Mouse (Mus musculus) kidney, postnatal 25 days (tissue): Measurements from ENCODE around the gene Tbcb.
"Not testable (repeated sequence)": the region's sequence is repeated elsewhere in the genome, so short reads cannot be mapped to it uniquely, and the experiment has no call there.

Source experiments
- DNase-seq, 2 experiments: peaks; one replicate each; pipeline ENCODE4 v3.0.0; 2021; ENCODE audit warnings: mixed read lengths in 2 of 2

The Tbcb gene

DNA sequence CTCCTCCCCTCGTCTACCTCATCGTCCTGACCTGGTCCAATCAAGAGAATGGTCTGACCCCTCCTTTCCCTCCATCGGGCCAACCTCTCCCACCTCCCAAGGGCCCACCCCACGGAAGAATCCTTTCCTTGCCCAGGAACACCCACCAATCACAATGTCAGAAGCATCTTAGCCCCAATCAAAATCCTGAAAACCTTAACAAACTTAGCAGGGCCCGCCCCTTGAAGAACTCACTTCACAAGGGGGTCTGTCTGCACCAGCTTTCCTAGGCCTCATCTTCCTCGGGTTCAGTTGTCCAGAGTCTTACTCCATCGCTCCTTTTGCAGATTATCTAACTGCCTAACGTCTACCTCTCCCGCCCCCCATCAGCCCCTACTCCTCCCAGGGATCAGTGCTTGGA lies 39.1 kb downstream of the Tbcb start:
- no peak for DNase-seq

GRCm38 (mm10) chr7:30192088-30192487 lies 40.0 kb downstream of the Tbcb start:
- DNase-seq = no peak

GRCm38 (mm10) chr7:30189116-30189491 lies 43.0 kb downstream of the Tbcb start:
- no peak for DNase-seq

- no peak for DNase-seq
These were observed 43.5 kb downstream of the Tbcb start for GRCm38 (mm10) chr7:30188344-30189115.

DNA sequence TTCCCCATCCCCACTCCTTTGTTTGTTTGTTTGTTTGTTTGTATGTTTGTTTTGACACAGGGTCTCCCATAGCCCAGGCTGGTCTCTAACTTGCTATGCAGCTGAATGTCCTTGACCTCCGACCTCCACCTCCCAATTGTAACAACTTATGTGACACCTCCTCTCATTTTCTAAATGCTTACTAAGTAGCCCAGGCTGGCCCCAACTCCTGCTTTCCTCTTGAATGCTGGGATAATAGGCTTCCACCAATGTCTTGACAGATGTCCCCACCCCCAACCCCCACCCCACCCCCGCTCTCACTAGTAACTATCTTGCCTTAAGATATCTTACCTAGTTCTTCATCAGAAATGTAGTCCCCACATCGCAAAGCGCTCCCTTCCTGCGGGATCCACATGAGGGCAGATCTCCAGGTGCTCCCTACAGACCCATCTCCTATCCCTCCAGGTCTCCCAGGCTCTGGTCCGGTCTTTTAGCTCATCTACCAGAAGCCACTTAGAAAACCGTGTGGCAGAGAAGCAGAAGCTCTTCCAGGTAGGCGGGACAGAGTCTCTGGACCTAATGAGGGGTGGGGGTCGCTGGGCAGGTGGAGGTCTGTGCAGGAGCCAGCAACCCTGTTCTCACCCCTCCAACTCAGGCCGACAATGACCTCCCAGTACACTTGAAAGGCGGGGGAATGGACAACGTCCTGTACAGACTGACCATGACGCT lies 47.3 kb downstream of the Tbcb start:
- DNase-seq = no peak

- peak; percentile 94 to 95 for DNase-seq
These were observed 48.2 kb downstream of the Tbcb start, which contains the start of gene Cox7a1 for GRCm38 (mm10) chr7:30183879-30184289. Gene Cox7a1, plus strand, starts transcription at chr7:30184144.

GRCm38 (mm10) chr7:30183189-30183588 lies 48.9 kb downstream of the Tbcb start:
- not testable (repeated sequence) for DNase-seq

- DNase-seq = not testable (repeated sequence)
These were observed 50.1 kb downstream of the Tbcb start for GRCm38 (mm10) chr7:30181929-30182328.

DNA sequence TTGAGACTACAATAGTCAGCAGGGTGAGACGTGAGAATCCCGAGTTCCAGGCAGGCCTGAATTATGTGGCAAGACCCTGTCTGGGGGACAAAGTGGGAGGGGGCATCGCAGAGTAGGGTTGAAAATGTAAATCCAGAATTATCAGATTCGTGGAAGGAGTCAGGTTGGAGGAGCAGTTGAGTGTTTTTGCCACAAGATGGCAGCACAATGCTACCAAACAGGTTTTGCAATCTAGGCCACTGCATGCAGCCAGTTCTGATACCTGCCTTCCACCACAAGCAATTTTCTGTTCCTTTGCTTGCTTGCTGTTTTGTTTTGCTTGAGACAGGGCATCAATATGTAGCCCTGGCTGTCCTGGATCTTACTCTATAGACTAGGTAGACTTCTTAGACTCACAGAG lies 50.8 kb downstream of the Tbcb start:
- peak; percentile 79 to 86 for DNase-seq

- no peak for DNase-seq
These were observed 53.8 kb downstream of the Tbcb start for GRCm38 (mm10) chr7:30178256-30178655.

DNA sequence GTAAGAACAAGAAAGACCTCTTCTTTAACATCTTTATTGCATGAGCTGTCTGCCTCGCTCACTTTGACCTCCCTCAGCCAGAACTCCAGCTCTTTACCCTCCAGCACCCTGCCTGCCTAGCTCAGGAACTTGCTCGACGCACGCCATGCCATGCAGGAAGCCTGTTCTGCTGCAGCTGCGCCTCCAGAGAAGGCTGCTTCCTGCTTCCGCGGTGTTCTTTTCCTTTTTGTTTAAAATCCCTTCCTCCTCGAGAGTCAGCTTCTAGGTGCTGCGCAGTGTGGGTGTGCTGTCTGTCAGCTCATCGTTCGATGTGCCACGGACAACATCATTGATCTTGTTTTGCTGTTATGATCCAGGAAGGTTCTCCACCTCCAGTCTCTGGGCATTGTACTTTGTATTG lies 55.6 kb downstream of the Tbcb start:
- DNase-seq = no peak
